Mouse (Mus musculus): Measurements from ENCODE around the gene Gm10260.

Gm10260 gene

GRCm38 (mm10) chr13:97768803-97769202 is 8.4 kb upstream of the Gm10260 start:
- DNase-seq (ENCODE audit: low read depth, low spot score), result no peak

GRCm38 (mm10) chr13:97768046-97768682 is 7.7 kb upstream of the Gm10260 start:
- DNase-seq (ENCODE audit: low read depth, low spot score), result no peak

GRCm38 (mm10) chr13:97766600-97766999 is 6.2 kb upstream of the Gm10260 start:
- DNase-seq (ENCODE audit: low read depth, low spot score), result no peak

GRCm38 (mm10) chr13:97765913-97766312 is 5.5 kb upstream of the Gm10260 start:
- DNase-seq (ENCODE audit: low read depth, low spot score), result no peak

- DNase-seq (ENCODE audit: low read depth, low spot score), result no peak
Measured at GRCm38 (mm10) chr13:97764067-97764466, 3.6 kb upstream of the Gm10260 start.

- no peak for DNase-seq (ENCODE audit: low read depth, low spot score)
Measured at GRCm38 (mm10) chr13:97763436-97763835, 3.0 kb upstream of the Gm10260 start.

GRCm38 (mm10) chr13:97762121-97762520 is 1.7 kb upstream of the Gm10260 start:
- no peak for DNase-seq (ENCODE audit: low read depth, low spot score)

- no peak for DNase-seq (ENCODE audit: low read depth, low spot score)
Measured at GRCm38 (mm10) chr13:97757033-97757432, 3.4 kb downstream of the Gm10260 start.

GRCm38 (mm10) chr13:97756091-97756490 is 4.3 kb downstream of the Gm10260 start:
- no peak for DNase-seq (ENCODE audit: low read depth, low spot score)

- DNase-seq (ENCODE audit: low read depth, low spot score), result no peak
Measured at GRCm38 (mm10) chr13:97750851-97751381, 9.5 kb downstream of the Gm10260 start.

GRCm38 (mm10) chr13:97747037-97747860 is 13.2 kb downstream of the Gm10260 start:
- no peak for DNase-seq (ENCODE audit: low read depth, low spot score)

- DNase-seq (ENCODE audit: low read depth, low spot score), result no peak
Measured at GRCm38 (mm10) chr13:97744669-97745068, 15.8 kb downstream of the Gm10260 start.

- no peak for DNase-seq (ENCODE audit: low read depth, low spot score)
Measured at GRCm38 (mm10) chr13:97744036-97744435, 16.4 kb downstream of the Gm10260 start.

- peak; percentile 71 for DNase-seq (ENCODE audit: low read depth, low spot score)
Measured at GRCm38 (mm10) chr13:97743229-97743988, 17.0 kb downstream of the Gm10260 start.

- no peak for DNase-seq (ENCODE audit: low read depth, low spot score)
Measured at GRCm38 (mm10) chr13:97735931-97736330, 24.5 kb downstream of the Gm10260 start.

- DNase-seq (ENCODE audit: low read depth, low spot score), result no peak
Measured at GRCm38 (mm10) chr13:97734760-97735159, 25.7 kb downstream of the Gm10260 start.

- no peak for DNase-seq (ENCODE audit: low read depth, low spot score)
Measured at GRCm38 (mm10) chr13:97725160-97725825, 35.1 kb downstream of the Gm10260 start.

GRCm38 (mm10) chr13:97724551-97724950 is 35.9 kb downstream of the Gm10260 start:
- DNase-seq (ENCODE audit: low read depth, low spot score), result no peak

GRCm38 (mm10) chr13:97712506-97713275 is 47.7 kb downstream of the Gm10260 start:
- no peak for DNase-seq (ENCODE audit: low read depth, low spot score)

GRCm38 (mm10) chr13:97711510-97711909 is 48.9 kb downstream of the Gm10260 start:
- no peak for DNase-seq (ENCODE audit: low read depth, low spot score)
